Mouse (Mus musculus) stomach, postnatal 0 days (tissue): Measurements from ENCODE around the gene Cep55.

Experiments
- CTCF ChIP-seq: IDR thresholded peaks from 2 replicates; pipeline ENCODE4 v1.5.1; 2016; ENCODE audit warnings: antibody characterized with exemption, low read depth, mild to moderate bottlenecking, moderate library complexity
- EP300 ChIP-seq: optimal IDR thresholded peaks from 2 replicates; pipeline ENCODE3; 2016; ENCODE audit warnings: antibody characterized with exemption

DNA sequence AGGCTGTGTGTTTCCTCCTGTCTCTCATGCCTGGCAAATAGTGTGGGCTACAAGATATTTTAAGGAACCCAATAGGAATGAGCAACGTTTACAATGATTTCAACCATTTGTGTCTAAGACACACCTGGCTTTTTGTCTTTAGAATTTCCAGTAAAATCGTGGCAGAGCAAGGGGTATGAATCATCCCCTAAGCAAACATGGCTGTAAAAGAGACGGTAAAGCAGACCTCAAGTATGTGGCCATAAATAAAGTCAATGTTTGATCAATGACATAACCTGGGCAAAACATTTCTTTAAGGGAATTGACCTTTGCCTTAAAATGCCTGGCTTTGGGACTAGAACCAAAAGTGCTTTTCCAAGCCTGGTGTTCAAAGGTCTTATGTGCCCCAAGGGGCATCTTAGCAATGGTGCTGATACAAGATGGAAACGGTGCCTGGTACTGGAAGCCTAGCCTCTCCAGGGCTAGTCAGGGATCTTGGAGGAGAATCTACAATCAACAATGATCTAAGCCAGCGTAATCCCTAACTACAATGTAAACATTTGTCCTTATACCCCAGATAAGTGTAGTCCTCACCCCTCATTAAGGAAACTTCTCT is 28.2 kb downstream of the Cep55 start:
- TF ChIP-seq CTCF (no peak), EP300 (no peak)
